Mouse (Mus musculus) heart, postnatal 4 days (tissue): ENCODE measurements around the gene Cnbd2. TPM values are rescaled to one million over a fixed set of nuclear protein-coding genes. Genes with fewer than 3 reads are reported as not detected.
A peak's percentile ranks its signal among the peaks of the same experiment; 100 is the strongest.
"Not testable (repeated sequence)": the region's sequence is repeated elsewhere in the genome, so short reads cannot be mapped to it uniquely, and the experiment has no call there.

ENCODE experiments used
- DNase-seq: peaks from one replicate; pipeline ENCODE4 v3.0.0; 2021
- total RNA-seq, 2 experiments: library from RNA; stranded (reverse); gene quantifications; 2 replicates each; pipeline ENCODE4 v1.2.3; 2021

Cnbd2 gene
- total RNA-seq, 2 experiments from 2014 or later = 0.88 to 1.5 TPM

- no peak for DNase-seq
These were observed 81.2 kb downstream of the Cnbd2 start for GRCm38 (mm10) chr2:156393155-156393828.

GRCm38 (mm10) chr2:156394282-156394681 lies 82.2 kb downstream of the Cnbd2 start:
- no peak for DNase-seq

- DNase-seq = no peak
These were observed 84.0 kb downstream of the Cnbd2 start for GRCm38 (mm10) chr2:156396096-156396495.

GRCm38 (mm10) chr2:156397988-156398387 lies 85.9 kb downstream of the Cnbd2 start:
- DNase-seq = no peak

DNA sequence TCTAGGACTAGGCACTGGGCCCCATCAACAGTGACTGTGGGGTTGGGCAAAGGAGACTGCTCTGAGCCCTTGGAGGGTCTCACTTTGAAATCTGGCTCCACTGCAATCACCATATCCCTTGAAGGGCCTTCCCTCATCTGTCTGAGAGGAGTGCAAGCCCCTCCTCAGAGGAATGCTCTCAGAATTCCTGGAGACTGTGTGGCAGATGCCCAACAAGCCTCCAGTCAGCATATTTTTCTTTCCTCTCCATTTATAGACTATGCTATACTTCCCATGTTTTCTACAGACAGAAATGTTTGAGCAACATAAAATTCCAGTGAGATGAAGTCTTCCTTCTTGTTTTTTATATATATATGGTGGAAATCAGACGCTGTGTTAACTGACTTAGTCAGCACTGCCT lies 87.4 kb downstream of the Cnbd2 start:
- DNase-seq = no peak

- DNase-seq = peak; percentile 18
These were observed 89.2 kb downstream of the Cnbd2 start for GRCm38 (mm10) chr2:156401331-156401730.

DNA sequence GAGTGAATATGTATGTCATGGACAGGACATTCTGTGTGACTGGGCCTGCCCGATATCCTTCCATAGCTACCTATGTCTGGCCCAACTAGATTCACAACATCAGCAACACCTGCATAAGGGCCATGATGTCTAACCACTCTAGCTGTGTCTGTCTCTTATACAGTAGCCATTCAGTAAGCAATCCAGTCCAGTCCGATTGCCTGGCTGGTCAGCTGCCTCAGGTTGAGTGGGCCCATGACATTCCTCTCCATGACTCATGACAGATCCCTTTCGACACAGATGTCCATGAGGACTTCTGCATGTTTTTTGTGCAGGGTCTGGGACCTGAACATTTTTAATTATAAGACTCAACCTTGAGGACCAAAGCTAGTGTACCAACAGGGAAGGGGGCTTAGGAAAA lies 89.9 kb downstream of the Cnbd2 start:
- DNase-seq = no peak

DNA sequence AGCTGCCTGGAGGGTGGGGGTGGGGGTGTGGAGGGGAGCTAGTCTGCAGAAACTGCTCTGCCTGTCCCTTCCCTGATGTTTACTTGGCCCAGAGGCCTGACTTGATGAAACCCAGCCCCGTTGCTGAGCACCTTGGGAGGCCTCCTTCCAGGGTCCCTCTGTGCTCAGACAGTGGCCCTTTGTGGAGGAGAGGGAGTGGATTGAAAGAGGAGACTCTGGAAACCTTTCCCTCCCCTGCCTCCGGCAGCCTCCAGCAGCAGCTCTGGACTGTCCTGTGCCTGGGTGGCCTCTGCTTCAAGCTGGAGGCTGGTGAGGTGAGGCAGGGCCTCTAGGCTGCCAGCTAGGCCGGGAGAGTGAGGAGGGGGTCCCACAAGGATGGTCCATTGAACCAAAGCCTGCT lies 94.9 kb downstream of the Cnbd2 start:
- DNase-seq = no peak

- DNase-seq = no peak
These were observed 96.1 kb downstream of the Cnbd2 start for GRCm38 (mm10) chr2:156408168-156408567.

GRCm38 (mm10) chr2:156411348-156411747 lies 99.2 kb downstream of the Cnbd2 start:
- not testable (repeated sequence) for DNase-seq

GRCm38 (mm10) chr2:156414996-156415395 lies 102.9 kb downstream of the Cnbd2 start:
- no peak for DNase-seq

- DNase-seq = no peak
These were observed 103.6 kb downstream of the Cnbd2 start for GRCm38 (mm10) chr2:156415674-156416073.

GRCm38 (mm10) chr2:156417194-156417593 lies 105.1 kb downstream of the Cnbd2 start:
- no peak for DNase-seq

- DNase-seq = no peak
These were observed 106.4 kb downstream of the Cnbd2 start for GRCm38 (mm10) chr2:156418467-156418866.

DNA sequence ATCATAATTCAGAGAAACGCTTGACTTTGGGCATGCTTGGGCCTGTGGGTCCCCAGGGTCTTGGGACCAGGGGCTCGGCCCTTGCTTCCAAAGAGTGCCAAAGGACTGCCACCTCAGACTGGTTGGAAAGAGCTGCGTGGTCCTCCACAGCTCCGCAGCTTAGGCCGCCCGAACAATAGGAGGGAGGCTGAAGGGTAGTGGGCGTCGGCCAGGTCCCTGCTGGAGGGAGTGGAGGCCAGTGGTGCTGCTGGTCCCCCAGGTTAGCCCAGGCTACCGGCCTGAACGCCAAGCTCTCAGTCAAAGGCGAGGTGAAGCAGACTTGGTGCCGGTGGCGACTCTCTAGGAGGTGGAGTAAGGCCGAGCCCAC lies 108.2 kb downstream of the Cnbd2 start:
- DNase-seq = no peak

GRCm38 (mm10) chr2:156420694-156421380 lies 108.7 kb downstream of the Cnbd2 start, which contains the start of gene Epb41l1:
Epb41l1 (plus strand) TSS chr2:156420909.
- peak; percentile 60 for DNase-seq

- peak; percentile 22 for DNase-seq
These were observed 109.4 kb downstream of the Cnbd2 start for GRCm38 (mm10) chr2:156421381-156422110.

GRCm38 (mm10) chr2:156422631-156423030 lies 110.5 kb downstream of the Cnbd2 start:
- no peak for DNase-seq

- no peak for DNase-seq
These were observed 111.6 kb downstream of the Cnbd2 start for GRCm38 (mm10) chr2:156423672-156424071.
